Mouse (Mus musculus) left cerebral cortex, postnatal 25 days (tissue): ENCODE measurements at regions not wholly inside any gene's neighbourhood (a gene's known extent, or its start where the extent isn't known, plus 50 kb on each side); places are given as distances from the start of the nearest gene placed in this dataset.
"Not testable (repeated sequence)": the region's sequence is repeated elsewhere in the genome, so short reads cannot be mapped to it uniquely, and the experiment has no call there.

Experiments used
- DNase-seq, 2 experiments: peaks; one replicate each; pipeline ENCODE4 v3.0.0; 2022; ENCODE audit warnings: low spot score in 2 of 2, mixed read lengths in 1 of 2
- intact Hi-C: fragments of 180-260 bp; cut with DNase I; formaldehyde crosslinking; loops from one replicate; pipeline ENCODE4 v1.15.1; 2025

DNA sequence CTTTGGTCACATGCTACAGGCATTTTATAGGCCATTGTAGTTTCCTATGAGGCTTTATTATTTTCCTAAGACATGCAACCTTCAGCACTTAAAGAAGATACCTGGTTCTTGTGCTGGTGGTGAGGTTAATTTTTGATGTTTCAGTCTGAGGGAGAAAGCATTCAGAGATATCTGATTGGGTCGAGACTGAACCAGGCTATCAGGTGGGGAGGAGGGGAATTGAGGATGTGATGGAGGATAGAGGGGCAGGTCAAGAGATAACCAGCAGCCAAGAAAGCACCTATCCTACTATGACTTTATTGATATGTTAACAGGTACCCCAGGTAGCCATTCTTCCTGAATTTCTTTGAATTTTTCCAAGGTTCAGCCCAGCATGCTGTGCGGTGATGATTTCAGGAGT, 74.1 kb upstream of the Zfp988 start:
- intact Hi-C loops: not testable (repeated sequence)

DNA sequence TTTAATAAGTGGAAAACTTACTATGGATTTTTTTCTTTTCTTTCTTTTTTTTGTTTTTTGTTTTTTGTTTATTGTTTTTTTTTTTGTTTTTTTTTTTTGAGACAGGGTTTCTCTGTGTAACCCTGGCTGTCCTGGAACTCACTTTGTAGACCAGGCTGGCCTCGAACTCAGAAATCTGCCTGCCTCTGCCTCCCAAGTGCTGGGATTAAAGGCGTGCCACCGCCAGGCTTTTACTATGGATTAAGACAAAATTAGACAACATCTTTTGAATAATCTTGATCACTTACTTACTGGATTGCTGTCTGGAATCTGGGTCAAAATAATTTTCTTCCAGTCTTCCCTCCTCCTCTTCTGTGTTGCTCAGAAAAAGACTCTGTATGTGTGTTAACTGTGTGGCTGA, 73.7 kb upstream of the Zfp988 start:
- DNase-seq, intact Hi-C loops: not testable (repeated sequence)

More for the DNA sequence above, 74.1 kb upstream of the Zfp988 start:
- not testable (repeated sequence) for DNase-seq

DNA sequence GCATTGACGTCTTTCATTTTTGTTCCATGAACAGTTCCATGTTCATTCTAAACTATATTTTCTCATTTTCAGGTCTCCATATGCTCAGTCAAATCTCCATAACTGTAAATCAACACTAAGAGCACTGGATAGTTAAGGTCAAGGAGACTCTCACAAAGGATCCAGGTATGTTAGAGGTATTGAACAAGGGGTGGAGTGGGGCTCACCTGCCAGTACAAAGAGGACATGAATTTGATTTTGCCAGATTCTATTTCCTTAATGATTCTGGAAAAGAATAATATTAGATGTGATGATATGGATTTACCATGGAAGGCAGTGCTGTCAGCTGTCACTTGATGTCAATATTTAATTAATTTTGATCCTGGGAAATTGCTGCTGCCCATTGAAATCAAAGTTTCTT, 73.2 kb upstream of the Zfp988 start:
- intact Hi-C loops, DNase-seq: not testable (repeated sequence)

DNA sequence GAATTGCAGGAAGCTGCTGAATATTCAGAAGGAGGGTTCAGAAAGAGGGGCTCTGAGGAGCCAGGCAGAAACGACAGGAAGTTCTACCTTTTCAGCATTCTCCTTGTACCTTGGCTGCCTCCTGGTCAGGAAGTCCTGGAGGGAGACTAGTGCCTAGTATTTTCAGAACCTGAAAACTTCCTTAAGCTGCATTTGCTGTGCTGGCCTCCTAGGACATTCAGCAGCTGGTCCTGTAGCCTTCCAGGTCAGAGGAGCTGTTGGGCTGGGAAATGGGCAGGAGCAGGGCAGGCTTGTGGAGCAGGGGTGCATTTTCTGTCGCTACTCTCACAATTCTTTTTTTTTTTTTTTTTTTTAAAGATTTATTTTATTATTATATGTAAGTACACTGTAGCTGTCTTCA, 71.2 kb upstream of the Zfp988 start:
- intact Hi-C loops, DNase-seq: not testable (repeated sequence)

DNA sequence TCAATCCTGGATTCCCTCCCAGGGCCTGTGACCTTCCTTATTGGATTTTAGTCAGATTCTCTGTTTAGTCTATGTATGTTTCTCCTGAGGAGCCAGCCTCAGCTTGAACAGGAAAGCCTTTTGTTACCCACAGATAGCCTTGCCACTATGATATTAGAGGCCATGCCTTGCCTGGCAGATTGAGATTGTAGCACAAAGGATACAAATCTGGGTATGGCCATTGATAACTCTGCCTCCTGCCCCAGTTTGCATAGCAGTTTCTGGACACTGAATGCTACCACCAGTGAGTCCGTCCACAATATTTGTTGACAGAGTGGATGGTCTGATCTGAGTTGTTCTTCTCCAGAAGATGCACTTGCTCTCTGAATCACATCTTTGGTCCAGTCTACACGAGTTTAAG, 70.0 kb upstream of the Zfp988 start:
- intact Hi-C loops: loop anchor here (5.0 kb wide), 1 partner anchor 743 kb away; no protein-coding TSS in a partner anchor
- not testable (repeated sequence) for DNase-seq

DNA sequence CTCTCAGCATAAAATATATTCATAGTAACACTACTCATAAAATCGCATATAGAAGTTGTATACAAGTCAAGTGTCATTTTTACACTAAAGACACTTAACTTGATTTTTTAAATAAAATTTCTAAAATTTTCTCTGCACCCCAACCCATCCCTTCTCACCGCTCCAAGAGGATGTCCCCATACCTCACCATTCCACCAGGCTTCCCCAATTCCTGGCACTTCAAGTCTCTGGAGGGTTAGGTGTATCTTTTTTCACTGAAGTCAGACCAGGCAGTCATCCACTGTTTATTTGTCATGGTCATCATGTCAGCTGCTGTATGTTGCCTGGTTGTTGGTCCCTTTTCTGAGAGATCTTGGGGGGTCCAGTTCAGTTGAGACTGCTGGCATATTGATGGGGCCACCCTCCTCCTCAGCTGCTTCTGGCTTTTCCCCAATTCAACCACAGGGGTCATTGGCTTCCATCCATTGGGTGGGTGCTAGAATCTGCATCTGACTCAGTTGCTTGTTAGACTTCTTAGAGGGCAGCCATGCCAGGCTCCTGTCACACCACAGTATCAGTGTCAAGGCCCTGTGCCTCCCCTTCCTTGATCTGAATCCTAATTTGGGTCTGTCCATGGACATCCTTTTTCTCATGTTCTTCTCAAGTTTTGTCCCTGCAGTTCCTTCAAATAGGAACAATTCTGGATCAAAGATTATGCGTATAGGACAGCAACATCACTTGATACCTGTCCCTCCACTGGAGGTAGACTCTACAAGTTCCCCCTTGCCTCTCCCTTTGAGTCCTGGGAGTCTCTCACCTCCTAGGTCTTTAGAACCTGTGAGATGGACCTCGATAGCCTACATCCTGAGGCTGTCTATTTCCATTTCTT, 63.9 kb upstream of the Zfp988 start:
- intact Hi-C loops, DNase-seq: not testable (repeated sequence)

DNA sequence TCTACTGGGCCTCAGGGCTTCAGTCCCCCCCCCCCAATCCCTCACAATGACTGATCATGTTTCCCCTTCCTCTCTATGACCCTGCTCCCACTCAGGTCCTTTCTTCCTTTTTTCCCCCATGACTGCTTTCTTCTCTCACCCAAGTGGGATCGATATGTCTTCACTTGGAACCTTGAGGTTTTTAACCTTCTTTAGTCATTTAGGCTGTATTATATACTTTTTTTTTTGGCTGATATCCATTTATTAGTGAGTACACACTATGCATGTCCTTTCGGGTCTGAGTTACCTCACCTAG, 63.3 kb upstream of the Zfp988 start:
- DNase-seq: no peak
- intact Hi-C loops: no loop called here

DNA sequence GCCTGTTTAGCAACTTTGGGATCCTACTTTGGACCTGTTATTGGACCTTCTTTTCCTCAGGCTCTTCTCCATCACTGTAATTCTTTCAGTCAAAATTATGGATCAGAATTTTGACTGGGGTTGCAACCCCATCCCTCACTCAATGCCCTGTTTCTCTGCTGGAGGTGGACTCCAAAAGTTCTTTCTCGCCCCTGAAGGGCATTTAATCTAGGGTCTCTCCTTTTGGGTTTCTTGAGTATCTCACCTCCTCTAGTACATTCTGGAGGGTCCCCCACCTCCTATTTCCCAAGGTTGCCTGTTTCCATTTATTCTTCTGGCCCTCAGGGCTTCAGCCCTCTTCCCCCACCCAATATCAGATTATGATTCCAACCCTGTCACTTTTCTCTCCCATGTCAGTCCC, 56.9 kb upstream of the Zfp988 start:
- intact Hi-C loops, DNase-seq: not testable (repeated sequence)
